Mouse (Mus musculus) v-Abl transformed pro-B cells (cell line): Measurements from ENCODE around the gene Mmp17.

ENCODE experiments used
- in situ Hi-C, 2 experiments: fragments of 400-800 bp; cut with MboI; formaldehyde crosslinking; loops; one replicate each; pipeline ENCODE4 v1.15.1; 2025; ENCODE audit not compliant: unreplicated experiment in 2 of 2

Gene Mmp17

DNA sequence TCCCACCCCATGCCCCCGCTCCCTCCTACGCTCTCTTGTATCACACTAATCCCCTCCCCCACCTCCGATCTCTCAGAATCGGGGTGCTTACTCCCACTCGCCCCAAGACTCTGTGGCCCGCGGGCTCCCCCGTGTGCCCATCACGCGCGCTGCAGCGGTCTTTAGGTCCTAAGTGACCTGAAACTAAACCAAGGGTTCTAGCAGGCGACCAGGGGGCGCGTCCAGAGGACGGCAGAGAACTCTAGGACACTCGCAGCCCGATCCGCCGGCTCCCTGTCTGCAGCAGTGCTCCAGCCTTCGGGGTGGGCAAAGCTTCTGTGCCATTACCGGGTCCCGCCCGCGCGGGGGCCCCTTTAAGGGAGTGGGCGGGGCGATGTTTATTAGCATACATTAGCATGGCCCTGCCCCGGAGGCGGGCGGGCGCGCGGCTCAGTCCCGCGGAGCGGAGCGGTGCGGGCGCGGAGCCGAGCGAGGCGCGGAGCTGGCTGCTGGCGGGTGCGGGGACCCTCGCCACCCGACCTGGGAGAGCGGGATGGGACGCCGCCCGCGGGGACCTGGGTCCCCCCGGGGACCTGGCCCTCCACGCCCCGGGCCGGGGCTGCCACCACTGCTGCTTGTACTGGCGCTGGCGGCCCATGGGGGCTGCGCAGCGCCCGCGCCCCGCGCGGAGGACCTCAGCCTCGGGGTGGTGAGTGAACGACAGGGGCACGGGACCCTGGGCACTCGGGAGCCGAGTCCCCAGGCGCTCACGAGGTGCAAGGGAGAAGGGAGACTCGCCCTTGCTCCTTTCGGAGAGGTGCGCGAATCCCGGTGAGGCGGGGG lies at the start of gene Mmp17:
TSS of gene Mmp17 (plus strand) at position 409 of the 822 bp plus-strand sequence.
- in situ Hi-C loops, result loop anchor here (25.0 kb wide), 3 partner anchors 197 to 1072 kb away; no protein-coding TSS in a partner anchor

DNA sequence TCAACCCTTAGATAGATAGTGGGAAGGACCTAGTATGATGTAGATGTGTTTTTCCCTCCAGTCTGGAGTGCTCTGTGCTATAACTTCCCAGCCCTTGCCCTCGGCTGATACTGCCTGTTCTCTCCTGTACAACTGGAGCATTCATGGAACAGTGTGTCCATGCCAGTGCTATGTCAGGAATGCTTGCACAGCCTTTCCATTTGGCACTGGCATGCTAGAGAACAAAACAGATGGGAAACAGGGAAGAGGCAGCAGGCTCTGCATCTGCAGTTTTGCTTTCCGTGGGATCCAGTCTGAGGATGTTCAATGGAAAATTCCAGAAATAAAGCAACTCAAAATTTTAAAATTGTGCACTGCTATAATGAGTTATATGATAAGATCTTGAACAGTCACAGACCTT lies 49.5 kb upstream of the Mmp17 start:
- in situ Hi-C loops, result no loop called here

DNA sequence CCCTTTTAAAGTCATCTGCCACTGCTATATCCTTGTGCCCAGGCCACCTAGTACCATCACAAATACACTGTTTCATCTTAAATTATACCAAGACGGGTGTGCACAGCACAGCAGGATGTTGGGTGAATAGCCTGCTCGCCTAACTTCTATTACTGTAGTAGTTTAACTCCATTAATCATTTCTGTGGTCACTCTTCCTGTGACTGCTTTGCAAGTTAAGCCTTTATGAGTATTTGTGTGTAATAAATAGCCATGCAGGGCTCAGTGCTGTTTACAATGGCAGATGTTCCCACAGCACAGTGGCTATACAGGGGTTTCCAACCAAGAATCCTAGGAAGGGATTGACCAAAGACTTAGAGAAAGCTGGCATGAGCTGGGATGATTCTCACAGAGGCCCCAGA lies 48.9 kb upstream of the Mmp17 start:
- in situ Hi-C loops, result no loop called here

DNA sequence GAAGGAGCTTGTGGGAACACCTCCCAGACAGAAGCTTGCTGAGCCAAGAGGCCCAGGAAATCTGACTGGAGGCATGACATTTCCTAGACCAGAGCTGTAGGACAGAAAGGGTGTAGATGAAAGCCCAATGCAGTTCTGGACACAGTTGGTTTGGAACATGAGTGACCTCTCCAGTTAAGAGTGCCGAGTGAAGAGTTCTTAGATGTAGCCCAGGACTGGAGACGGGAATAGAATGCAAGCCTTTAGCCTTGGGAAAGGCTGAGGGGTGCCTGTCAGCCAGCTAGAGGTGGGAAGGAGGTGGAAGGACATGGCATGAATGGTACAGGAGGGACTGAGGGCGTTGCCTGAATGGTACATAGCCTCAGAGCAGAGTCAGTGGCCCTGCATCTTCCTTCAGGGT lies 48.5 kb upstream of the Mmp17 start:
- in situ Hi-C loops, result no loop called here

DNA sequence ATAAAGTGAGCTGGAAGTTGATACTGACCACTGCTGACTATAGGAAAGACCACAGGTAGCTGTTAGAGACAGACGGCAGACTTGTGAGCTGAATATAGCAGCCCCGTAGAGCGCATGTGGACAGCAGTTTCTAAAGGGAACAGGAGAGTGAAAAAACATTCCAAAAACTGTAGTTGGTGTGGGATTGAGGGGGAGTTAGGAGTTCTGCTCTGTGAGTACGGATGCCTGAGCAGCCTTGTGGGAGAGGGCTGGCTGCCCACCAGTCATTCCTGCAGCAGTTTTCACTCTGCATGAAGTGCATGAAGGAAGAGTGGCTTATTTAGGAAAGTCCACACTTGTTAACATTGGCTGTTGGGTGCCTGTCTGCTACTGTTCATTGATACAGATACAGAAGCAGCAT lies 45.1 kb upstream of the Mmp17 start:
- in situ Hi-C loops, result no loop called here

DNA sequence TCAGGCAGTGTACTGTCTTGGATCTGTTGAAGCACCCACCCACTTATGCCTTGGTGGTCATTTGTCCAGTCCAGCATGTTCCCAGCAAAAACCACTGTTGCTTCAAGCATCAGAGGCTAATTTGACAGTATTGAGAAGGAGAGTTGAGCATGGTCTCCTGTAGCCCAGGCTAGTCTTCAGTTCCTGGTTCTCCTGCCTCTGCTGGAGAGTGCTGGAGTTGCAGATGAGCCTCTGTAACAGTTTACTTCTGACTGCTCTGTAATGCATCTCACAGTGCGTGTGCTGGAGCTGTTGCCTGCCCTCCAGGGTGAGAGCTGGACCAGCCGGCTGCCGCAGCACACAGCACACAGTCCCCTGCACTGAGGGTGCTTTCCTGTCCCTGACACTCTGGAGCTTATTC lies 41.7 kb upstream of the Mmp17 start:
- in situ Hi-C loops, result no loop called here

DNA sequence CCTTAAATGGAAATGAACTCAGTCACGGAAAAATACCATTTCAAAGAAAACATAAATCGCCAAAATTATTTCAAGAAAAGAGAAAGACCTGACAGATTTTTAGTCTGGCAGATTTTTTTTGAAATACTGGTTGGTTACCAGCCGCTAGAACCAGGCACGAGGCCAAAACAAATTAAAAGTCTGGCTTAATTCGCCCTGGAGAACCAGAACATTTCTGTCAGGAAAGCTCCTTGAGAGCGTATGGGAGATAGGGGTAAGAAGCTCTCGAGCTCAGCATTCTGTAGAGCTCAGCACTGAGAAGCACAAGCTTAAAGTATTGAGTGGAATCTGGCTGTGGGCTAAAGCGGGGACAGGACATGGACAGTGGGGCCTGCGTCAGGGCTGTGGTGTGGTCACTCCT lies 38.2 kb upstream of the Mmp17 start:
- in situ Hi-C loops, result no loop called here

DNA sequence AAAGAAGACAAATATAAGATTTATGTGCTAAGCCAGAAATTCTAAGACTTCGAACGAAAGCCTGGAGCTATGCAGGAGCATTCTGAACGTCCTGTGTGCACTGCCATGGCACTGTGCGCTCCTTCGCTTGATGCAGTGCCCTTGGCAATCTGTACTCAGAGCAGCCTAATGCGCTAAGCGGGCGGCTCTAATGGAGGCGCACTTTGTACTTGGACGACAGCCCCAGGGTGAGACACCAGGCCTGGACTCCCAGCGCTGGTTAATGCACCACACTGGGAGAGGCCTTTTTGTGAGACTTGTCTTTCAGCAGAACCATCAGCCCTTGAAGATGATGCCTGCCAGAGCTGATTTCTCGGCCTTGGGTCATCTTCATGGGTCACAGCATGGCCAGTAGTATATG lies 34.3 kb upstream of the Mmp17 start:
- in situ Hi-C loops, result no loop called here

DNA sequence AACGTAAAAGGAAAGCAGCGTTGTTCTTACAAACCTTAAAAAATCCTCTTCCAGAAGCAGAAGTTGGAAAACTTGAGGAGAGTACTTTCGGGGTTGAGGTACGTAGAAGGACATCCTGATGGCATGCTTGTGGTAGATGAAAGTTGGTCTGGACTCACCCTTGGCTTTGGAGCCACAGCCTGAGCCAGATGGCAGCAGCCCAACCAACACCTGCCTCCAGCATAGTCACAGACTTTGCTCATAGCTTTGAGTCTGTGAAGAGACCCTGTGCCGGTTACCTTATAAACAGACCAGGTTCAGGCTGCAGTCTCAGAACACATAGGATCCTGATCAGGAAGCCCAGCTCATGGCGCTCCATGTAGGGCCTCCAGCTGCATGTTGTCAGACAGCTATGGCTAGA lies 33.2 kb upstream of the Mmp17 start:
- in situ Hi-C loops, result no loop called here

DNA sequence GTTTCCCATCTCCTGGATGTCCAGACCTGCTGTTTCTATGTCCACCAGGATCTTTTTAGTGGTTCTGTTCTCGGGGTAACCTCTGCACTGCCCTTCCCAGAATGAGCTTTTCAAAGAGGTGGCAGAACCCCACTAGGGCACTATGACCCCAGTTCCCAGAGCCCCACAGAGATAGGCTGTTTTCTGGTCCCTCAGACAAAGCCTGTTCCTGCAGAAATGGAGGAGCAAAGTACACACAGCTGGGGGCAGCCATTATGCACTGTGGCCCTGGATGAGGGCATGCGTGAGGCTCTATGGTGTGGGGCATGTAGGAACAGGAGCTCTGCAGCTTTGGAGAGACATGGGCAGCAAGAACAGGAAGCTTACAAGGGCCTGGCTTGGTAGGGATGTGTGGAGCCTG lies 32.0 kb upstream of the Mmp17 start:
- in situ Hi-C loops, result no loop called here

DNA sequence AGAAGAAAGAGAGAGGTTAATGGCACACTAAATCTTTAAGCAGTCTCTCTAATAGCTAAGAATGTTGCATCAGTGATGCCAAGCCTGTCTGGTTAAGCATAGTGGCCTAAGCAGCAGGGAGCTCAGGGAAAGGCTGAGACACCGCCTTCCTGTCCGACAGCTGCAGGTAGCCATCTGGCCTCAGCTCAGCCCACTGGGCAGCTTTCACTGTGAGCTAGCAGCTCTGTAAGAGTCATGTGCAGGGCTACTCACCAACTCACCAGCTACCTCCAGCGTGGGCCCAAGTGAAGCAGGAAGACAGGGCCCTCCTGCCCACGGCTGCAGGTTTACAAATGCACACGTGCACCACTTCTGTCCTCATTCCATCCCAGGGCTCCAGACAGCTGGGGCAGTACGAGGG lies 30.3 kb upstream of the Mmp17 start:
- in situ Hi-C loops, result no loop called here

DNA sequence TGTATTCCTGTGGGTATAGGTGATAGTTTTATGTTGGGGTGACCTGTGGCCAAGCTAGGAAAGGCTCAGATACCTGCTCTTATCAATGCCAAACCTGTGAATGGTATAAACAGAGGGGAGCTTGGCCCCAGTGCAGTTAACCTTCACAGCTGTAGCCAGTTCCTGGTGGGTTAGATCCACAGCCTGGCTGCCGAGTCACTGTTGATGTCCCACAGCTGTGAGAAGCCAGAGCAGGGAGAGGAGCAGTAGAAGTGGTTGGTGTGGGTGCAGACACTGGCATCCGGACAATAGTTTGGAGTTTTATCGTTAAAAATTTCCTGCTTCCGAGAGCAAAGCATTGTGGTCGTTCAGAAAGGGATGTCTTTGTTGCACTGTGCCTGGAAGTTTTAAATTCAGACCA lies 25.4 kb upstream of the Mmp17 start:
- in situ Hi-C loops, result no loop called here

DNA sequence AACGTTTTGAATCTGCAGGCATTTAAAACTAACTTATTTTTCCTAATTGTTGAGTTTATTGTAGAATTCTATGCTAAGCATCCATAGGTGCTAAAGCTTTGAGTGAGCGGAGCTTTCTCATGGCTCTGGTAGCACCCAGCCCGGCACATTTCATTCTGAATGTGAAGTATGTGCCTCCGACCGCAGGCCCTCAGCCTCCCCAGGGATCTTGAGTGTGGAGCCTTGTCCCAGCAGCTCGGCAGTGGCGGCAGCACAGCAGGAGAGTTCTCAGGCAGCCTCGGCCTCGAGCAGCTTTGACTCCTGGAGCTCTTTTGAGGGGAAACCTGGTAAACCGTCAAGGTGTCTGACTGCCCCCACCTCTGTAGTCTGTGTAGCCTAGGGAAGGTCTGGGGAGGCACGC lies 24.7 kb upstream of the Mmp17 start:
- in situ Hi-C loops, result no loop called here

DNA sequence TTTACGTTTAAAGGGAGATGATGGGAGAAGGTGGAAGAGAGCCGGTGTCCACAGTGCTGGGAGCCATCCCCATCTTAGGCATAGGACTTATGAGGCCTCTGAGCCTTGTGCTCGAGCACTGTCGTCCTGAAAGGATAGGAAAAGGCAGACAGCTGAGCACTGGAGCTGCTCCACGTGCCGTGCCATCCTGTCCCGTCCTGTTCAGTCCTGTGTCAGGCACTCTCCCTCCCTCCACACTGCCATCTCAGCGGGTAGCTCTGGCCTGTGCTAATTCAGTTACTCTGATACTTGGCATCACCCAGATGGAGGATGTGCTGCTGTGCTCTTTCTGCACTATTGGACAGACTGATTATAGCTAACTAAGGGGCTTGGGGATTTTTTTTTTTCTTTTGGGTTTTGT lies 21.6 kb upstream of the Mmp17 start:
- in situ Hi-C loops, result no loop called here

DNA sequence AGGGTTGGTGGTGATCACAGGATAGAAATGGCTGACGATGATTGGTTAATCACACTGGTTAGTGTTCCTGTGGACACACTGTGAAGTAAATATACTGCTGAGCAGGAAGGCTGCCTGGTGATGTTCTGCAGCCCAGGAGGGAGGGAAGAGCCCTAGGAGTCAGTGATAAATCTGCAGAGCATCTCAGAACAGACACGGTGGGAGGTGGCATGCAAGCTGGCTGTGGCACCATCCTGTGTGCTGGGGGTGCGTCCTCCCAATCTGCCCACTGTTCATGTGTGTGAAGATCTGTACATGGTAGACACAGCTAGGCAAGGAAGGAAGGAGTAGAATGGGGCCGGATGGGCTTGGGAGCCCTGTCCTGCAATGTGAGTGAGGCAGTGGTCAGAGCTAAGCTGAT lies 15.4 kb upstream of the Mmp17 start:
- in situ Hi-C loops, result no loop called here

DNA sequence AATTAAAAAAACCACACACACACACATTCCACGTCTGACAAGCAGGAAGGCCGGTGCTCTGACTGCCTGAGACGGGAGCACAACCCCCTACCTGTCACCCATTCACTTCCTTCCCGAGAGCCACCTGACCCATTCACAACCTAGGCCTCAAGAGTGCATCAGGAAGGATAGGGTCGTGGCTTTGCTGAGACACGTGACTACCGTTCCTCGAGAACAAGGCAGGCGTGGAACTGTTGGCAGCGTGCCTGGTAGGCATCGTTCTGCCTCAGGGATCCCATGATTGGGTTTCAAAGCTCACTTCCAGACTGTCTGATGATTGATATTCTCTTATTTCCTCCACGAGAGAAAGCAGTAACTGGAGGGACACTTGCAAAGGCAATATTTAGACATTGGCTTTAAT lies 5.8 kb upstream of the Mmp17 start:
- in situ Hi-C loops, result loop anchor here (25.0 kb wide), 3 partner anchors 191 to 1066 kb away; no protein-coding TSS in a partner anchor

DNA sequence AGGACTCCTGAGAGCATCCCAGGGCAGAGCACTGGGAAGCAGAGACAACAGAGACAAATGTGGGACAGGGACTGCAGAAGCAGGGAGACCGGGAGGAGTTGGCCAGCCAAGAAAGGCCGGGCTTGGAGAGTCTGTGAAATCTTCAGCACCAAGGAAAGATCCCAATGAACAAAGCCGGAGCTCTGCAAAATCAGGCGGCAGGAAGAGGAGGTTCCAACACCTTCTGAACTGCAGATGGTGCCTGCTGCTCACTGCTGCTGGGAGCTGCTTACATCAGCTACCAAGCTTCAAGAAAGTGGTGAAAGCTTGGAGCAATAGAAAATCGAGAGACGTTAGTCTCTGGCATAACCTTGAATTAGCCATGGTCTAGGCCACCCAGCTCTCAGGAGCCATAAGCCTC lies 3.9 kb upstream of the Mmp17 start:
- in situ Hi-C loops, result loop anchor here (25.0 kb wide), 3 partner anchors 193 to 1068 kb away; no protein-coding TSS in a partner anchor

DNA sequence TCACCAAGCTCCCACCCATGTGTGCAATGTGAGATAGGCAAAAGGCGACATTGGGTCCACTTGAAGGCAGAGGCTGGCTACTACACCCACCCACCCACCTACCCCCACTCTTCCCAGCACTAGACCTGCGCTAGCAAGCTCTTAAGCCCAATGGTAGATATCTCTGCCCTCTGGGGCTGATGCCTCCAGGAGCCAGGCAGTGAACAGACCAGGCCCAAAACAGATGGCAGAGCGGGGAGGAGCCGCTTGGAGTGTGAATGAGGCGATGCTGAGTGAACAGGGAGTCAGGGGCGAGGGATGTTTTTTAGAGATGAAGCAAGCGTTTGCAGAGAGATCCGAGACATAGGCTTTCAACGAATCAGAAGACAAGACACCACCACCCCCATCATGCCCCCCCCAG lies 3.4 kb upstream of the Mmp17 start:
- in situ Hi-C loops, result loop anchor here (25.0 kb wide), 3 partner anchors 193 to 1068 kb away; no protein-coding TSS in a partner anchor

DNA sequence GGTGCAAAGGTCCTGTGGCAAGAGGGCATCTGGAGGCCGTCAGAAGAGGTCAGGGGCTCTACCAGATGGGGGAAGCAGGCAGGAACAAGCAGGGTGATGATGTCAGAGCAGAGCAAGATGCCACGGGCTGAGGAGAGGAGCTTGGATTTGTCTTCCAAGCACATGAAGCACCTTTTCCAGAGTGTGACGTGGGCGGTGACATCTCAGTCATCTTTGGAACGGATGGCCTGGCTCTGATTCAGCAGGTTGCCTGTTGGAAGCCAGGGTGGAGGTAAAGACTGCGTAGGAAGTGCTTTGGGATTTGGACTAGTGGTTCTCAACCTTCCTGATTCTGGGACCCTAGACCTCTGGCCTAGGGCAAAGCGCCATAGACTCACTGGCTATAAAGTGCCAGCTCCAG lies 3.0 kb upstream of the Mmp17 start:
- in situ Hi-C loops, result loop anchor here (25.0 kb wide), 3 partner anchors 194 to 1069 kb away; no protein-coding TSS in a partner anchor

DNA sequence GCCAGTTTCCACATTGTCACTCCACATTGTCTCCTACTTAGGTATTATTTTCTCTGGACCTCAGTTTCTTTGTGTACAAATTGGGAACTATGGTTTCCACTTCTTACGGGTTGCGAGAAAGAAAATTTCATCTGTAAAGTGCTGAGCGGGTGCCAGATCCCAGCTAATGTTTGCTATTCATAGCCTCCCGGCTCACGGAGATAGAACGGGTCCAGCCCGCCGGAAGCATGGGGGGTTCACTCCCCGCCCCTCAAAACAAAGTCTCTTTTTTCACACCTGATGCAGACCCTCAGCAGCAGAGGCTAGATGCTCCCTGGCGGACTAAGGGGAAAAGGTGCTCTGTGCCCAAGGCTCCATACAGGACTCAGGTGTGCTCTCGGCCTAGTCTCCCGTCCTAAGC lies 638 bp upstream of the Mmp17 start:
- in situ Hi-C loops, result loop anchor here (25.0 kb wide), 3 partner anchors 196 to 1071 kb away; no protein-coding TSS in a partner anchor

DNA sequence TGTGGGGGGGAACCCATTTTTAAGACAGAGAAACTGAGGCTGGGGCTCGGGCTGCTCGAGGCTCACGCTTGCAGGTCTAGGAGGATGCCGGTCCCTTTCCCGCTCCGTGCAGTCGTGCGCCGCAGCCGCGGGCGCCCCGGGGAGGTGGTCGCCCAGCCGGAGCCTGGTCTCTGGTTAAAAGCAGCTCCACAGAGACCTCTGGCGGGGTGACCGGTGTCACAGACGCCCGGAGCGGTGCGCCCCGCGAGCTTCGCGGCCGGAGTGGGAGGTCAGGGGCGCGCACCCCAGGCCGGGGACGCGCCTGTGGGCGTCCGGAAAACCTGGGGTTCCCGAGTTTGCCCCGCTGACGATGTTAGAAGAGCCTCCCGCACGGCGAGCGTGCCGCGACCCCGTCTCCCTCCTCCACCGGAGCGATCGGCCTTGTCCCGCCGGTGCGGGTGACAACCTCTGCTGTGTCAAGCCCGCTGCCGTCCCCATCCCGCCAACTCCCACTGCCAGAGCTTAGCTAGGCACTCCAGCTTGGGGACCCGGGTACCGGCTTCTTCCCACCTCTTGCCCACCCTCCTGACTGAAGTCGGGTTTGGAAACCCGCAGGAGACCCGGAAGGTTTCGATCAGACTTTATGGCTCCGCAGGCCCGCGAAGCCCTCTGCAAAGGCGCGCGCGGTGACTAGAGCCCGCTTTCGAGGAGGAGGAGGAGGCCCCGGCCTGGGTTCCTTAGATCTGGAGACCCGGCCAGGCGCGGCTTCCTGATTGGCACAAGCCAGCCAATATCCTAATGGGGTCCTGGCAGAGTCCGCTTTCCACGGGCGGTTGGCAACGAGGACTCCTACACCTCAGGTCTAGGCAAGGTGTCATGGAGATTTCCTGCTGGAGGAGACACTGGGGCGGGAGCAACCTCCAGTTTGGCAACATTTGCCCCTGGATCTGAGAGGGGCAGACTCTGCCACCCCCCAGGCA lies 893 bp downstream of the Mmp17 start:
- in situ Hi-C loops, result loop anchor here (5.0 to 25.0 kb wide), 5 partner anchors 198 to 1073 kb away; no protein-coding TSS in a partner anchor
